Mouse (Mus musculus) lung, adult 18-20 months (tissue): ENCODE measurements around the gene Card9.

ENCODE experiments used
- DNase-seq, 2 experiments: peaks; one replicate each; pipeline ENCODE4 v3.0.0; 2022; ENCODE audit warnings: mixed read lengths in 2 of 2

Card9 gene

DNA sequence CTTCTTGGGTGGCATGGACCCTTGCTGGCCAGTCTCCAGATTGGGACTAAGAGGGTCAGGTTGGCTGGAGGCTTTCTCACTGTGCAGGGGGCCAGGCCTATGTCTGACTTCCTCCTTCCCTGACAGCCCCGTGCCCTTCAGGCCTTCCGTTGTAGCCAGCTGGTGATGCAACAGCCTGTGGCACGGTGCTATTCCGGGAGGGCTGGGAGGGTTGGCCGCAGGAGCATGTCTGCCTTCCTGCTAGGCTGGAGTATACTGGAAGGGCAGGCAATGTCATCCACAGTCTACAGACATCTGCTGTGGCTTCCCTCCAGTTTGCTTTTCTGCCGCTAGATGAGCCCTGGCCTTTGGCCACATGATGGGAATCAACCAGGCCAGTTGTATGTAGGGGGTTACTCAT lies 735 bp downstream of the Card9 start:
- peak; percentile 30 to 36 for DNase-seq

DNA sequence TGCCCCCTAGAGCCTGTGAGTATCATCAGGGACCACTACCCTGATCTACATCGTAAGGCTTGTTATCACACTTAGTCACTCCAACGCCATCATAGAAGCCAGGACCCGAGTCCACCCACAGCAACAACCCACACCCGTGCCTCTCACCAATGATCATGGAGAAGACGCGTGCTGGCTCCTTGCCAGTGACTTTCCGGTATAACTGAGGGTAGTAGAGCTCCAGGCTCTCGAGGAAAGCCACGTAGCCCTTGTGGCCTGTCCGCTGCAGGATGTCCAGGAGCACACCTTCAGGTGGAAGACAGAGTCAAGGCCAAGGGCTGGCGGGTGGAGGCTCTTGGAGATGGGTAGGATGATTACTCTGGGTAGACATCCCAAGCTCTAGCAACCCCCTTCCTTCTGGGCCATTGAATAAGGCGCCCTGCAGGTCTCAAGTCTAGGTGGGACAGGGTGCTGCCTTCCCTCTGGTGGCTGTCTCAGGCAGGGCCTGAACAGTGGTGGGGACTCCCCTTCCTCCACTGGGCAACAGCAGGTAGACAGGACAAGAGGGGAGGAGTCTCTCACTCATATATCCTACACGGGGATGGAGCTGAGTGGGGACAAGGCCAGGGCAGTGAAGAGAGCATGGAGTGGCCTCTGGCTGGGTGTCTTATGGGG lies 1.9 kb downstream of the Card9 start:
- DNase-seq, result no peak

DNA sequence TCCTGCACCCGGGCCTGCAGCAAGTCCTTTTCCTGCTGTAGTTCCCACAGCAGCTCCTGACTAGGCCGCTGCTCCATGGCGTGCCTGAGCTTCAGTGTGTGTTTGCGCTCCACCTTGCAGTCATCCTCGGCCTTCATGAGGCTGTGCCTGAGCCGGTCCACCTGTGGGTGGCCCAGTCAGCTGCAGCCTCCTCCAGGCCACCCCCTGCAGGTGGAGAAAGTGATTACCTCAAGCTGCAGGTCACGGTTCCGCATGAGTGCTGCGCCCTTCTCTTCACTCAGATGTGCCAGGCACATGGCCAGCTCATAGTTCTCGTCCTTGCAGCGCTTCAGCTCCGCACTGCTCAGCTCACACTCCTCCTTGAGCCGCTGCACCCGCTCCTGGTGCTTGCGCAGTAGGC lies 3.2 kb downstream of the Card9 start:
- no peak for DNase-seq

DNA sequence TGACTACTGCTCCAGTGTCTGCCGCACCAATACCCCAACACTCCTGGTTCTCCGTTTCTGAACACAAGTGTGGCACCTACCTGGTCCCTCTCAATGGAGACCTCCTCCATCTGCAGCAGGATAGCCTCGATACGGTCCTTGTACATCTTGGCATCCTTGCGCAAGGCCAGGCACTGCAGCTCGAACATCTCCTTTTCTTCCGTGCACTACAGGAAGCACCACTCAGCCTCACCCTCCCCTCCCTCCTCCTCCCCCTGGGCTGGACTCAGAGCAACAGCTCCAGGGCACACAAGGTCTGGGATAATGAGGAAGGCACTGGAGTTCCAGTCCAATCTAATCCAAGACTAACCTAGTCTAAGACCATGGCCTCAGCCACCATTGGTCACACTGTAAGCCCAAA lies 4.0 kb downstream of the Card9 start:
- no peak for DNase-seq

DNA sequence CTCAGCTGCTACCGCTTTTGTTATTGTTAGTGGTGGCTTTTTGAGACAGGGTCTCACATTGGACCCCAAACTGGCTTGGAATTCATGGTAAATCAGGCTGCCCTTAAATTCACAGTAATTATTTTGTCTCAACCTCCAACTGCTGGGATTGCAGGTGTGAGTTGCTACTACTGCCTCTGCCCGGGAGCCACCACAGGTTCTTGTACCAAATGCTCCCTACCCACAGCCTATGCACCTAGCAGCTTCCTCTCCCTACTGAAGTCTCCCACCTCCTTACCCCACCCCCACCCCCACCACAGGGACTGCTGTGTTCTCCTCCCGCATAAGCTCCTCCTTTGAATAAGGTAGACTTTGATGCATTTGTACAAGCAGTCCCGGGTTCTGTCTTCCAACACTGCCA lies 4.5 kb downstream of the Card9 start:
- no peak for DNase-seq

DNA sequence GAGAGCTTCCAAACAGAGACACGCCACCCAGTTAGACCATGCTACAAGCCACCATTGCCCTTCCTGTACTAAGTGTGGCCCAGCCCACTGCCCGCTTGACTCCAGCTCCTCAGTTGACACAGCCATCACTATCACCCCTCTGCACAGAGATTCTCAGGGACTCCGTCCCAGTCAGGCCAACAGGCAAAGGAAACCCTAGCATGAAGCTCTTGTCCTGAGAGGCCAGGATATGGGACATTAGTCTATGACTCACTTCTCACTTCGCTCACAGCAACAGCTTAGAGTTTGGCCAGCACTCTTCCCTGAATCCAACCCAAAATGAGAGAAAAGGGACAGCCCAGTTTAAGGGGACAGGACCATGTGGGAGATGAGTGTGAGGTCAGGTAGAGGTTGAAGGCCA lies 6.3 kb downstream of the Card9 start:
- no peak for DNase-seq

DNA sequence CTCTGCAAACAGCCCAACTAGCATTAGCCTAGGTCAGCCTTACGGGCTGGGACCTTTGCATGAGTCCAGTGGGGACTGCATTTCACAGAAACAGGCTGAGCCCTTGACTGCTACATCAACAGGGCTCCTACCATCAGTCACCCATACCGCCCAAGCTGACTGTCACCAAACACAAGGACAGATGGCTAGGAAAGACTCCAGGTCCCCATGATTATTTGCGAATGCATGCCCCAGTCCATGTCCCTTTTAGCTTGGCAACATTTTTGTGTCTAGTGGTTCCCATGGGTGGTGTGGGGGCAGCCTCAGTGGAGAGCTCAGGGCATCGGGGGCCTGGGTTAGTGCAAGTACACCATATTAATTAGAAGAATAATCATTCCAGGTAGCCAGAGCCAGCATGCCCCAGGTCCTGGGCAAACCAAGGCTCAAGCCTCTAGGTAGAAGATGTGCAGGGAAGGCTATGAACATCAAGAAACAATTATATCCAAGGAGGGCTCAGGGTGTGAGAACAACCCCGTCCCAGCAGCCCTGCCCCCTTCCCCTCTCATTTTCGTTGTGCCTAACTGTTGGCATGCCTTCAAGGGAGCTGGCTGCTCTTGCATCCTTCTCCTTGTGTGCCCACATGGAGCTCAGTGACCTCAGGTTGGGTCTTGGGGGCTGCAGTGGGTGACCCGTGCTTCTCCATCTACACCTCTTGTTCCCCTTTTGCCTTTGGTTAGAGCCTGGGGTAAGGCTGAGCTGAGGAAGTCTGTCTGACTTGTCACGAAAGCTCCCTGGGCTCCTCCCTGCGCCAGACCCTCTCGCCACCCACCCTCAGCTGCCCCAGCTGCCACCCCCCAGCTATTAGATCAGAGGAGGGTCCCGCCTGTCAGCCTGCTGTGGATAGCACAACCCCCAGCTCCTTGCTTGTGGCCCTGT lies 7.4 kb downstream of the Card9 start:
- no peak for DNase-seq

DNA sequence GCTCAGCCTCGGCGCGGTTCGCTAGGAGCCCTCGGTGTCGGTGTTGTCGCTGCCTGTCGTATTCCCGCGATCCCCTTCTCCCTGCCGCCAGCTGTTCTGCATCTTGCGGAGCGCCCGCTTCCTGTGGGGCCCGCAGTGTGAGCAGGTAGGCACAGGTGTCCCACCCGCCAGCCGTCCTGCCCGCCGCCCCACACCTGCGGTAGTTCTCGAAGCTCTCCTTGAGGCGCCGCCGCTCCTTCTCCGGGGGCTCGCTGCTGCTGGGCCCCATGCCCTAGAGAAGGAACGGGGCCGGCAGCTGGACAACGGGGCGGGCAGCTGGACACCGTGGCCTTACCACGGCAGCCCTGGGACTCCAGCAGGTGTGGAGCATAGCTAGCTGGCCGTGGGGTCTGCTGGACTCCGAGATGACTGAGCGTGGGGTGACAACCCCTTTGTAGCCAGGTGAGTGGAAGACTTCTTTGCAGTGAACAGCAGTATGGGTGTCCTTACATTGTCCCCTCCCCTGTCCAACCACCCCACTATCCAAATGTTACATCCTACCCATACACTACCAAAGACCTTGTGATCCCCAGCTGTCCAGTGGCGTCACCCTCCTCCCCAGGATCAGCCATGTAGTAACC lies 8.3 kb downstream of the Card9 start:
- DNase-seq, result peak in 1 of 2 experiments; percentile 28

DNA sequence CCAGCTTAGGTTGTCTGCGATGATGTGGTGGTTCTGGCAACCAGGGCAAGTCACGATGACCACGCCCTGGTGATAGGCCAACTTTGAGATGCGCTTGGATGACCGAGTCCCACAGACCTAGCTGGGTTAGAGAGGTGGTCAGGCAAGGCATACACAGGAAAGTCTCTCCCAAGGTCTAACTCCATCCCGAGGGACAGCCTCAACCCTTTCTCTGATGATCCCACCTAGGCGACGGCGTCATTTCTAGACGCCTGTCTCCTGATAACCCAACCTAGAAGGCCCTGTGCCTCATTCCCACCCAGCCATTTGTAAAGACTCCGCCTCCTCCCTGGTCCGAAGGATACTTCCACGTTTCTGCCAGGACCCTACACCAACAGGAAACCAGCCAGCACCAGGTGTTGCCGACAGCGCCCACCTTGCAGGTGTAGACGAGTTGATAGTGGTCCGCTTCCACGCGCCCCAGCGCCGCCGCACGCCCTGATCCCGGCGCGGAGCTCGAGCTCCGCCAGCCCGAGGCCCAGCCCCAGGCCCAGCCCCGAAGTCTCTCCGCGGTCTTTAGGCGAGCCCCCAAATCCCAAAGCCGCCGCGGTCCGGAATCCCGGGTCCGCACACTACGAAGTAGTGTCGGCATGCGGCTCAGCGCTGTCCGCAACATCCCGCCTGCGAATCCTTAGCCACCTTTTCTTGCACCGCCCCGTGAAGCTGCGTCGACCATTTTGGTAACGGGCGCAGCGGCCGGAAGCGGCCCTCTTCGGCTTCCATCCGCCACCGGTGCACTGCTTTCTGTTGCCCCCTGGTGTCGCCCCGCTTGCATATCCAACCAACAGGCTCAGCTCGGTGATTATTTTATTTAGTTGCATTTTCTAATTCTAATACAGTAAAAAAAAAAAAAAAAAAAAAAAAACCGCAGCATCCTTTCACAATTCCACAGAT lies 9.1 kb downstream of the Card9 start, which contains the start of gene Dnlz:
Dnlz (minus strand) TSS at position 753 of the 933 bp plus-strand sequence.
- DNase-seq, result peak; percentile 93 to 95

DNA sequence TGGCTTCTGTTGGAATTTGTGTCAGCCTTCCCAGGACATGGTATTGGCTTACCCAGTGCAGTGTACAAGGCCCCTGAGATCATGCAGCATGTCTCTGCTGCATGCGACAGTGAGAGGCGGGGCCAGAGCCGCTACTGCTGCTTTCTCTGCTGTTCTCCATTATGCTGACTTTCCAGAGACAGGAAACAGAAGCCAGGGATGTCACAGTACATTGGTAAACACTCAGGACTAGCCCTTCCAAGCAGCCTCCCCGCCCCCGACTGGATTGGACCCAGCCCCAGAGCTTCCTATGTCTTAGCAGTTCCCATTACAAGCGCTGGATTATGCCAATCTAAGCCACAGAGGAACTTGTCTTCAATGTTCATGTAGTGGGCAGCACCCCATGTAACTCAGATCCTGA lies 12.5 kb downstream of the Card9 start:
- DNase-seq, result peak in 1 of 2 experiments; percentile 65

DNA sequence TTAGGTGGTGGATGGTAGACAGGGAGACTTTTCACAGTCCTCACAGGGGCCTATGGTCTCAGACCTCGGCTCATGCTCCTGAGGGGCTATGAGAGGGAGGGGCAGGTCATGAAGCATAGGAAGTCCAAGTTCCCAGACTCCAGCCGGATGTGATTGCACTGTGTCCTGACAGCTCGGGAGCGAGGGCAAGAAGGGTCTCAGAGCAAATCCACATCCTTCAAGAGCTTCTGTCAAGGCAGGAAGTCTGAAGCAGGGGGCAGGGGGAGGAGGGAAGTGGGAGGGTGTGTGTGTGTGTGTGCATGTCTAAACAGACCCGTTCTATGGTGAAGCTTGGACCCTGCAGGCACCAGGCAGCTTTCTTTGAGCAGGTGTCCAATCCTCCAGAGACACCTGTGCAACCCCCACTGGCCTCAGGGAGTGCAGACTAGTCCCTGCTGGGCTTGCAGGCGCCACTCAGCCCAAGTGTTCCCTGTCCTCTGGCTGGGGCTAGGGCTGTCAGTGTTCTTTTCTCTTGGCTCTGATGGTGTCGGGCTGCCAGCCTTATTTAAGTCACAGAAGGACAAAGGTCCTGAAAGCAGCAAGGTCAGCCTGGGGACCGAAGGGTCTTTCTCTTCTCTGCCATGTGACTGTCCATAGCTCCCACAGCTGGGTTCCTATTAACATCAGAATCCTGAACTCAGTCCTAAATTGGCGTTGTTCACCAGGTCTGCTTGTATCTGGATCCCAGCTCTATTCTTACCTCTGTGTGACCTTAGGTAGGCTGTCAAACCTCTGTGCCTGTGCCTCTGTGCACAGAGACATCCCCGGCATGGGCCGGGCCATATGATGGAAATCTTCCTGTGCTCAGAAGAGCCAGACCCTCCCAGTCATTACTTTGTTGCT lies 17.9 kb downstream of the Card9 start:
- peak in 1 of 2 experiments; percentile 35 for DNase-seq

DNA sequence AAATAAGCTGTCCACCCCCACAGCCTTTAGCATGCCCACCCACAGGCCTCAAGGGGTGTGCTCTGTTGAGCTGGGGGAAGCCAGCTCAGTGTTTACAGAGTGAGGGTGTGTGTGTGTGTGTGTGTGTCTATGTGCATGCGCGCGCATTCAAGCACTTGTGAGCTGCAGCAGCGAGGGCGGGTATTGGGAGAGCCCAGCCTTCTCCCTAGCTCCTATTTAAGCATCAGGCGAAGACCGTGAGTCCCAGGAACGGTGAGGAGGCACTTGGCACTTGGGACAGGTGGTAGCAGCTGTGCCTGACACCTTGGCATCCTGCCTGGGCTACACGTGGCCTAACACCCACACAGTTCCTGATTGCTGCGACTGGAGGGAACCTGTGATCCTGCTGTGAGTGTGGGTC lies 18.7 kb downstream of the Card9 start:
- peak; percentile 71 to 81 for DNase-seq

DNA sequence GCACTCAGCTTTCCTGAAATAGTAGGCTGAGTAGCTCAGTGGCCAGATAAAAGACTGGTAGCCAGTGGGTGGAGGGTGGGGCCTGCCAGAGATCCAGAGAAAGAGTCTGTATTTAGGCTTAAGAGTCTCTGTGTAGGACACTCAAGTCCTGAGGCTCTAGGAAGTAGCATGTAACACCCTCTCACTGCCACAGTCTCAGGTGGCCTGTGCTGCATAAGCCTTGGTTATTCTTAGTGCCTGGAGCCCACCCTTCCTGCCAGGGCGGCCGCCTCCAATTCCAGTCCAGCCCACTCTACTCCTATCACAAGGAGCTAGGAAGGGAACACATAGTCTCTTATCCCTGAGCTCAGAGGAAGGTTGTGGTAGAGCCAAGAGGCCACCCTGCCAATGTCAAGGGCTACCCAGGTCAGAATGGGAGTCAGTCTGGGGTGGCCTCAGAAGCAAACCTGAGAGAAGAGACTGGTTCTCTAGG lies 19.2 kb downstream of the Card9 start:
- peak in 1 of 2 experiments; percentile 34 for DNase-seq

DNA sequence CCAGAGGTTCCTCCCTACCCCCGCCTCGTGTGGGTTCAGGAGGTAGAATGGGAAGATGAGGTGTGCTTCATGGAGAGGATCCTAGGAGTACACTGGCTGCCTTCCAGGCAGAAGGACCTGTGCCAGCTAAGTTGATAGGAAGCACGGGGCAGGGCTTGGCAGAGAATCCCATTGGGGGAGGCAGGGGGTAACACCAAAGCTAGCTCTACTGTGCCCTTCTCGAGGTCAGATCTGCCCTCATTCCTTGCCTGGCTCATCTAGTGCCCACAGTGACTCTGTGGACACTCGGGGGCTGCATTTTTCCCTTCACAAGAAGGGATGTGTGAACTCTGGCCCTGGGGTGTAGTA lies 21.5 kb downstream of the Card9 start:
- no peak for DNase-seq

DNA sequence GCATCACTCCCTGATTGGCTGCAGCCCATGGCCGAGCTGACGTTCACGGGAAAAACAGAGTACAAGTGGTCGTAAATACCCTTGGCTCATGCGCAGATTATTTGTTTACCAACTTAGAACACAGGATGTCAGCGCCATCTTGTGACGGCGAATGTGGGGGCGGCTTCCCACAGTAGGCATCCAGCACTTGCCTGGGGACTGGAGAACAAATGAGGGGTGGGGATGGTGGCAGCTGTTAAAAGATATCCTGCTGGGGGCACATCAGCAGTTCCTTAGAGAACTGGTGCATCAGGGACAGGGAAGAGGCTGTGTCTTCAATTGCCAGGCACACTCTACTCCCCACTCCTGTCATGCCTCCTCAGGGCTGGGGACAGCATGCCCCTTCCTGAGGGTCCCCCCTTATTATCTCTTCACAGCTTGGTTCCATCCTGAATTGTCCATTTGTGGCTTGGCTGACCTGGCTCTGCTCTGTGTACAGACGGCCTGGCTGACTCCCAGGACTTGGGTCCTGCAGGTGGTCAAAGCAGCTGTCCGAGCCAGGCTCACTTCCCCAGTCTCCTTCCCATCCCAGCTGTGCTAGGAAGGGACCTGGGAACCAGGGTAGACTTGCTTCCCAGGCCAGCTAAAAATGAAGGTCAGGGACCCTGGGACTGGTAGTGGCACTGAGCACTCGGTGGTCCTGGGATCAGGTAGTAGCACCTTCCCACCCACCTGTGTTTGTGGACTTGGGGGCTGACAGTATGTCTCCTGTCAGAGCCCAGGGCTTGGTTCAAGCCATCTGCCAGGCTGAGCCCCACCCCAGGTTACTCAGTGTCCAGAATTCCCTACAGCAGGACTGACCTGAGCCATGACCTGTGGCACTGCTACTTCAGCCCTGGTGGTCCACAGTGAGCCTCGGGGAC lies 22.2 kb downstream of the Card9 start:
- no peak for DNase-seq

DNA sequence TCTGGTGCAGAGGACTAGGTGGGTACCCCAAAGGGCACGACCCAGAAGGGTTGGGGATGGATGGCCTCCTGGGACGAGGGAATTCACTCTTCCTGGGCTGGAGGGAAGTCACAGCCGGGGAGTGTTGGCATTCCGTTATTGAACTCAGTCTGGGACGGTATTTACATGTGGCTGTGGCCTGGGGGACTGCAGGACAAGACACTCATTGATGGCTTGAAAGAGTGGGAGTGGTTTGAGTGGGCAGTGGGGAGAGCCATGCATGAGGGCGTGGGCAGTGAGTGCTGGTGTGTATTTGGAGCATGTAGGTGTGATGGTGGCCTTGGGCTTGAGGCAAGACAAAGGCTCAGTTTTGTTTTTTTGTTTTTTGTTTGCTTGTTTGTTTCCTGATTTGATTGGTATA lies 30.0 kb downstream of the Card9 start:
- DNase-seq, result no peak

DNA sequence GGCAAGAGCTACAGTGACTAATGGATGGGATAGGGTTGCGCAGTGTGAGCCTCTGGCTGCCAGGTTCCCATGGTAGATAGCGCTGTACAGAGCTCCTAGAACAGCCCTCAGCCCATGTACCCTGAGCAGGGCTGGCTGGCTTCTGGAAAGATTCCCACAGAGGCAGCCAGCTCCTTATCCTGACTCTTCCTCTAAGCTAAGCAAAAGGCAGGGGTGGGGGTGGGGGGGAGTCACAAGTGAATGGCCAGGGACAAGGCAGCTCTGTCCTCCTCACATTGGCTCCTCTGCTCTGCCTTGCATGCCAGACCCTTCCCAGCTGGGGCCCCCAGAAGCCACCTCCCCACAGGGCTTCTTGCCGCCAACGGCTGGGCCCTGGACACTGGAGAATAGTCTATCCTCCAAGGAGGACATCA lies 30.7 kb downstream of the Card9 start:
- DNase-seq, result no peak

DNA sequence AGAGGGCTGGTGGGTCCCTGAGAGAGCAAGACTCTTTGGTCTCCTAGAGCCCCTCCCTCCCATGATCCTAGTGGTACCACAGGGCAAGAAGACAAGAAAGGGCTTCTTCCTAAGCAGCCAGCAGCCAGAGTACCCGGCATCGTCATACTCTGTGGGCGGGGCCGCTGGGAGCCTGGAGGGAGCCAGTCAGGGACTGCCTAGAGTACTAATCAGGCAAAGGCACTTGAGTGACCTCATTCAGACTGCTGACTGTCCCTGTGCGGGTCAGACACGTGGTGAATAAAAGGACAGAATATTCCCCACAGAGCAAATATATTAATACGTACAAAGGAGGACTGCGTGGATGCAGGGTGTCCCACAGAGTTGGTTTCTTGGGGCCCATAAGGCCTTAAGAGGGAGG lies 31.3 kb downstream of the Card9 start:
- no peak for DNase-seq

DNA sequence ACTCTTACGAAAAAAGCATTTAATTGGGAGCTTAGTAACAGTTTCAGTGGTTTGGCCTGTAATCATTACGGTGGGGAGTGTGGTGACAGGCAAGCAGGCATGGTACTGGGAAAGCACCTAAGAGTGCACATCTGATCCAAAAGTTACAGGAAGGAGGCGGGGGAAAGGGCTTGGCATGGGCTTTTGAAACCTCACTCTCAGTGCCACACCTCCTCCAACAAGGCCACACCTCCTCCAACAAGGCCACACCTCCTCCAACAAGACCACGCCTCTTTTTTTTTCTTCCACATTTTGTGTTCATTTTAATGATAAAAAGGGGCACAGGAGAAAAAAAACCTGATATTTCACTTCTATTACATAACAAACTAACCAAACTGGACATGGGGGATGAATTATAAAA lies 32.9 kb downstream of the Card9 start:
- DNase-seq, result no peak
